Mouse (Mus musculus): ENCODE results near the gene Ehbp1.

DNA sequence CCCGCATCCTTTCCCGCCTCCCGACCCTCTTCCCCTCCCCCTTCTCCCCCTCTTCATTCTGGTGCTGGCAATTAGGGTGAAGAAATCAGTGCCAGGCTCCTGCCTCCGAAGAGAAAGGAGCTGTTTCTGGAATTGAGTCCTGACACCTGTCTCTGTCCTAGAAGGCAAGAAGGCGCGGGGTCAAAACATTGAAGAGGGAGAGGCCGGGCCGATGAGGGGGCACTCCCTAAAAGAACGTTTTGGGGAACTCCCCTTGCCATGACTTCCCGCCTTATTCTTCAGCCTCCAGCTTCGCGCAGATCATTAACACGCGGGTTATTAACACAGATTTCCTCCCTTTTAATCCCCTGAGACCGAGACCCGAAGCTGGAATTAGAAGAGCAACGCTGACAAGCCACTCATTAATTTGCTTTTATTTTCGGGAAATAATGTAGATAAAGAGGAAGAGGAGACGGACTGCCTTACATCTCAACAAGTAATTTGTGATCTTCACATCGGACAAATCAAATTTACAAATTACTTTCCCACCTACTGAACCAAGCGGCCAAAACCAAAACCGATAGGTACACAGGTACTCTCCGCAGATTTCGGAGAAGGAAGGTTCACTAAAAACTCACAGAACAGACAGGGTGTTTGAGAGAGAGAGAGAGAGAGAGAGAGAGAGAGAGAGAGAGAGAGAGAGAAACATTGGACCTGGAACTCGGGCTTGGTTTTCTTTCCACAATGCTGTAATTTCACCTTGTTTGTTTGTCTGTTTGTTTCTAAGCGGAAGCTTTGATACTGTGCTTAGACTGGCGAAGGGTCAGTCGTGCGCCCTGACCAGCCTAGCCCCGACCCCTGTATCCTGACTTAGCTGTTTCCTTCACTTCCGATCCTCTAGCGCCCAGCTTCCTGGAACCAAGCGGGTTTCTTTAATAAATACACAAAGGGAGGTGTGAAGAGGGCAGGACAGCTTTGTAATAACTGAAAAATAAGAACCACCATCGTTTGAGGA lies 347.4 kb downstream of the Ehbp1 start:
- TF ChIP-seq CTCF (IDR thresholded peaks at IDR 0.05; ENCODE audit: insufficient read depth, low read depth, low read length) (no peak), POLR2A (IDR thresholded peaks at IDR 0.05; ENCODE audit: insufficient read depth, low read depth, low read length) (no peak)

All from olfactory bulb, adult 2 months (tissue).